Mouse (Mus musculus) kidney, postnatal 36 days (tissue): ENCODE results near the gene Cdc42ep3.

Source experiments
- DNase-seq, 2 experiments: peaks; one replicate each; pipeline ENCODE4 v3.0.0; 2021 to 2022; ENCODE audit warnings: mixed read lengths in 2 of 2

Cdc42ep3 gene

DNA sequence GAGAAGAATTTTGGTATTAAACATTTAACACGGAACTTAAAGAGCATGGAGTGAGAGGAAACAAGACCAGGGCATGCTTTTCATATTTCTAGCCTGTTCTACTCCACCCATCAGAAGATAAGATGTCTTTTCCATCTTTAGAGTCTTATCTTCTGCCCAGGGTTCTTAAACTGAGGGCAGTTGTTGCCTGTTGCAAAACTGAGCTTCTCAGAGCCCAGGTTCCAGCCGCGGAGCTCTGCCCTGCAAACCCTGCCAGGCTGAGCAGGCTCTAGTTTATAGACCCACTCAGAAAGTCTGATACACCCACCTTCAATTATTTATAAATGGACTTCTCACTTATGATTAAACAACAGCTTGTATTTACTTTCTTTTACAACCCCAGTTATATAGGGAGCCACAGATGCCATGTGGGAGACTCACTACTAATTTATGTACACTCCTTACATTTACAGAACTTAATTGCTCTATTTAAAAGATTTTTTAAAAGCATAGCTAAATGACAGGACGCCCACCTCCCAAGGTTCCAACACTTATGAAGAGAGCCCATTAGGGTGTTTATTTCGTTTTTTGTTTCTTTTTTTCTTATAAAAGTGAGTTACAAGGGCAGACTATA, 11.5 kb downstream of the Cdc42ep3 start:
- DNase-seq, result no peak

DNA sequence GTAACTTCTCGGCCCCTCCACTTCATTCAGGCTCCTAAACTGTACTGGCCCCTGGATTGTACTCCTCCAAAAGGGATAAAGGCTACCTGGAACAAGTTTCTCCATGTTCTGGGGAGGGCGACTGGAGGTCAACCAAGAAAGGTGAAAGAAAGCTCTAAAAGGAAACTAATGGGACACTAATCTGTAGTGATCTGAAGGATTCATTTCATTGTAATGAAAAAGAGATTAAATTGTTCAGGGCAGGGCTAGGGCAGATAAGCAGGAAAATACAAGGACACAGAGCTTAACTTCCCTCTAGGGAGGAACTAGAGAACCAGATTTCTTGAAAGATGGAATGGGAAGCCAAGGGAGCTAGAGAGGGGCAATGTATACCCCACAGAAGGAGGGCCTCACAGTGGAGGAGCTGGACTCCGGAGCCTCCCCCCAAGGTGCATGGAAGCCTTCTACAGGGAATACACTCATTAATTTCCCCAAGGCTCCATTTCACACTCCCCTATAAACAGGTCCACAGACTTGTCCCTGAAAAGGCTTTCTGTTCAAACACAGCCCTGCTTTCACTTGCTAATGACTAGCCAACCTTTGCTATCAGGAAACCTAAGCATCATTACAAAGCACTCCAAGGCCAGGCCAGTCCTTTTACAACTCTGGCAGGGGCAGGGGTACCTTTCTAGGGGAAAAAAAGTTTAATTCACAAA, 12.1 kb downstream of the Cdc42ep3 start:
- DNase-seq, result no peak

DNA sequence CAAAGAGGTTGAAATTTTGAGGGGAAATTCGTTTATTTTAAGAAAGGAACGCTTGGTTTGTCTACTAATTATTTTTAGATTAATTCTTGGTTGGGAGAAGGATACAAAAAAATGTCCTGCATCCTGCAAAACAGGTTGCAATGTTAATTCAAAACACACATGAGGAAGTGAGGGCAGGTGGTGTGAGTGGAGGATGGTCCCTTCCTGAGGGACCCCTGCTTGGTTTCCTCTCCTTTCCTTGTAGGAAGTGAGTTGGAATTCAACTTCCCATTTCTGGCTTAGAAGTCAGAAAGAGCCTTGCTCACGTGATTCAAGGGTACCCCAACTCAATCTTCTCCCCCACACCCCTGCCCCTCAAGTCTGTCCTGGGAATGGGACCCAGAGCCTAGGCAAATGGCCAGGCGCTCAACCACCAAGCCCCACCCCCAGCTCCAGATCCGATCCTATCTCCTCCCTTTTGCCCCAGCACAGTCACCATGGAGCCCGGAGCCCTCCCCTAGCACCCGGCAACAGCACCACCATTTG, 12.9 kb downstream of the Cdc42ep3 start:
- no peak for DNase-seq

DNA sequence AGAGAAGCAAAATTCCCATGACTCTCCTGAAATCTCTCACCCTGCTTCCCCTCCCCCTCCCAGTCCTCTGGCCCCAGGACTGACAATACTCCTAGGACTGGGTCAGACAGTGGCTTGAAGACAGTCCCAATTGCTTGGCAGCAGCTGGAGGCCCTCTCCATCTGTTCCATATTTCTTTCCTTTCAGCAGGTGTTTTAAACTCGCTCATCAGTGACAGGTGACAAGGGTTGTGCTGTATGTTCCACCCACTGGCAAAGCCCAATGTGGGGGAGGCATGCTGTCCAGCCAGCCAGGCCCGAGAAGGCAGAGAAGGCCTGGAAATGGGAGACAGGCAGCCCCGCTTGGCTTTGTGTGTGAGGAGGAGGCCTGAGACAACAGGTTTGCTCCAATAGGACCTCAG, 17.4 kb downstream of the Cdc42ep3 start:
- DNase-seq, result no peak

DNA sequence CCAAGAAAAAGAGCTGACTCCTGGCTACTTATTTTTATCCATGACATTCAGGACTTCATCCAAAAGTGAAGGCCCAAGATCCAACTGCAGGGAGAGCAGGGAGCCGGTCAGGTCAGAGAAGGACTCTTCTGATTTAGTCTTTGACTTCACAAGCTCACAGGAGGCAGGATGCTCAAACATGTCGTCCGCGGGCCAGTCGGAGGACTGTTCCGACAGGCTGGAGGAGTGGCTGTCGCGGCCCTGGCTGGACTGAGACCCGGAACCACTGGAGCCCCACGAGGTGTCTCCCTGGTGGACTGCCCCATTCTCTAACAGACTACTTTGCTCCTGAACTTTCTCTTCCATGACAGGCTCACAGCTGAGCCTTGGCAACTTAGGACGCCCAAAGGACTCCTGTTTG, 20.2 kb downstream of the Cdc42ep3 start:
- DNase-seq, result no peak

DNA sequence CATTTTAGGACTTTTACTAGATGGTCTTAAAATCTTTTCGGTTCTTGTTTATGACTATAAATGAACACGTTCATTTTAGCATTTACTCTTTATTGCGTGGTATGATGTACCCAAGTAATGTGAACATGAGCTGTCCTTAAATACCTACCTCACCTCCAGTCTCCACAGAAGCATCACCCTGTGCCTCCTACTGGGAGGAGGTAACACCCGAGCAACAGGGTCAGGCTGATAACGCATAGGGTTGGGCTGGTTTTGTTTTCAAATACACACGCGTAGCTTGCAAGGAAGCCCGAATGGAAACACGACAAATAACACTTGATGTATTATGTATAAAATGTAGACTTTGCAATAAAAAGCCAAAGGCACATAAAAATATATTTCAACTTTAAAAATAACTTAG, 21.2 kb downstream of the Cdc42ep3 start:
- DNase-seq, result no peak

DNA sequence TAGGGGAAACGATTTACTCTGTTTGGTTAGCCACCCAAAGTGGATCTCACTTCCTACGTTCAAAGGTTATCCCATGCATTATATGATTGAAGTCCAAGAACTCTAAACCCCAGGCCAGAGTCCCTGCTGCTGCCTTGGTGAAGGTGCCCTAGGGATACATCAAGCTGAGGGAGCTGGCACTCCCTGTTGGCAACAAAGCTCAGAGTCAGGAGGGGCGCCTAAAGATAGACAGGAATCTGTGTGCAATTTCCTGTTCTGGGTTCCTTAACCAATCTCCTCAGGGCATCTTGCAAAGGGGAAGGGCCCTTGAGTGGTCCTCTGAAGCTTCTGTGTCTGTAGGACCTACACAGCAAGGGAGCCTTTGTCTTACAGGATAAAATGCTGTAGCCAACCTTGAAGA, 22.0 kb downstream of the Cdc42ep3 start:
- DNase-seq, result no peak

DNA sequence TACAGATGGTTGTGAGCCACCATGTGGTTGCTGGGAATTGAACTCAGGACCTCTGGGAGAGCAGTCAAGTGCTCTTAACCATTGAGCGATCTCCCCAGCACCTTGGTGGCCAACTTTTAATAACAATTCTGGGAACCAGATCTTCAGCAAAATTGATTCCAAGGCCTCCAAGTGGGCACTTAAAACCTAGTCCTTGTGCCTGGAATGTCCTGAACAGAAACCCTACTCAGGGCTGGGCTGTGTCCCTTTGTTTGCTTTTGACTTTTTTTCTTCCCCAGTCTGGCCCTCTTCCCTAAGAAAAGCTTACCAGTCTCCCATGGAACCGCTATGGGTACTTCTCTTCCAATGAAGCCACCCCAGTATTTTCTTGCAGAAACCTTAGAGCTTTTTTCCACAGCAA, 24.5 kb downstream of the Cdc42ep3 start:
- DNase-seq, result no peak

DNA sequence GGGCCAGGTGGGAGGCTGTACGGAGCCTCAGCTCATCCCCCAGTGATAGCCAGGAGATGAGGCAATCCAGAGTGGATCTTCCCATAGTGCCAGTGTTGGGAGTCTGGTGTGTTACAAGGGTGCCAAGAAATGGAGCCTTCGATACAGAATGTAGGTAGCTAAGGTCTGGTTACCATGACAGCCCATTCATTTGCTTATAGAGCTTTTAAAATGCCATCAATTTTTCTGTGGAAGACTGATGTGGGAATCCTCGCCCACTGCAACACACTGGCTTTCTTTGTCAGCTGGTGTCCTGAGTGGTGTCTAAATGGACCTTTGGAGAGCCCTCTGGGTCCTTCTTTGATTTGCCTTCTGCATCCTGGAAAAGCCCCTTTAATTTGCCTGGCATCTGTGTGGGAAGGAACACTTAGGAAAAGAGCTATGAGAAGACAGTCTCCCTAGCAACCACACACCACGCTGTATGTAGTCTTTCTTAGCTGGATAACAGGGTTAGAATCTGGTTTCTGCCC, 28.0 kb downstream of the Cdc42ep3 start:
- DNase-seq, result no peak

DNA sequence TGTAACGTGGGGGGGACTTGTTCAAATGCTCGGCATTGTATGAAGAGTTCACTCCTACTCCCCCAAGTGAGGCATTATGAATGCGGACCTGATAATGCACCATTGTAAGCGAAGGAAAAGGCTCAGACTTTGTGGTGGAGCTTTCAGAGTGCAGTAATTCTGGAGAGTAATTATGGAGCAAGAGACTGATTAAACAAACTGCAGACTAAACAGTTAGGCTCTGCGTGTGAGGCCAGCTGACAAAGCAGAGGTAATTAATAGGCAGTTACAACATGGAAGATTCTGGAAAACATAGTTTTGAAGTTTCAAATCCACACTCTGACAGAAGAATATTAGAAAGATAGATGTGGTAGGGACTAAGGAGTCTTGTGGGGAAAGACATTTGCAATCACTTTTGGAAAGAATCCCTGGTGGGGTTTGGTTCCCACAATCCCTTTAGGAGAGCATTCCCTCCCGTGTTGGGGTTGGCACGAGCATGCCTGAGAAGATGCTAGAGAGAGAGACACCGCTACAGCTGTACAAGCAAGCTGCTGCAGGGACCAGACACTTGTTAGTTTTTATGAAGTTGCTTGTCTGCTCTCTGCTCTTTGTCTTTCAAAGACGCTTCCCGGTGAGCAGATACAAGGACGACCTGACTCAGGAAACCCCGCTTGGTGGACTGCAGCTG, 37.7 kb downstream of the Cdc42ep3 start:
- no peak for DNase-seq

DNA sequence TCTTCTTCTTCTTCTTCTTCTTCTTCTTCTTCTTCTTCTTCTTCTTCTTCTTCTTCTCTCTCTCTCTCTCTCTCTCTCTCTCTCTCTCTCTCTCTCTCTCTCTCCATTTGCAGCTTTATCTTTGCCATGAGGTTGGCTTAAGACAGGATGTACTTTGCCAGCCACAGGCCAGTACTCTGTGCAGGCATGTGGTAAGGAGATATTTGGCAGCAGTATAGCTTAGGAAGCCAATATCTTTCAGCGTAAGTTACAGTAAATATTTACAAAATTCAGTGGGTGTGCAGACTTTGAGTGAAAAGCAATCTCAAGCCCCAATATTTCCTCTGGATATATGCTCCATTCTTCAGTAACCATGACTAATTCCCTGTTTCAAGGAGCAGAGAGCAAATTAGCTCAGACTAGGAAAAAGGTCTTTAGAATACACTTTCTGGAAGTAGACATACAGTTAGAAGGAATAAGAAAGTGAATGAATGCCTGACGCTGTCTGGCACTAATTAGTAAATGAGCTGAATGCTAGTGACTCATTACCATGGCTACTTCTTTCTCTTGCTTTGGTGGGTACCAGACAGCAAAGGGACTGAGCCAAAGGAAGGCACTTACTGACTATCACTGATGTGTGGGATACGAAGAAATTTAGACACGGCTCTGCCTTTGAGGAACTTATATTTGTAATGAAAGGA, 39.3 kb downstream of the Cdc42ep3 start:
- no peak for DNase-seq

DNA sequence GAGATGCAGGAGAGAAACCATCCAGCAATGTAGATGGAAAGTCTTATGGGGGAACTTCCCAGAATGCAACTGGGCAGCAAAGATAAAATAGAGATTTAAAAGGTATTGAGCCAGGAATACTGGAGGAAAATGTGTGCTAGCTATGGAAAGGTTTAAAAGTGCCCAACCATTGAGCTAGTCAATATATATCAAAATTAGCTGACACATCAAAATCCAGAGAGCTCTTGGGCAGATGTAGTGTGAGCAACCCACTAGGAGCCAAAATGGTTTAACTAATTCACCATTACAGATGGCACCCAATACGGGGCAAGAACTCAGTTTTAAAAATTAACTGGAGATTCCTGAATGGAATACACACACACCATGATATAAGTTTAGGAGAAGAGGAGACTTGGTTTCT, 44.4 kb downstream of the Cdc42ep3 start:
- DNase-seq, result no peak

DNA sequence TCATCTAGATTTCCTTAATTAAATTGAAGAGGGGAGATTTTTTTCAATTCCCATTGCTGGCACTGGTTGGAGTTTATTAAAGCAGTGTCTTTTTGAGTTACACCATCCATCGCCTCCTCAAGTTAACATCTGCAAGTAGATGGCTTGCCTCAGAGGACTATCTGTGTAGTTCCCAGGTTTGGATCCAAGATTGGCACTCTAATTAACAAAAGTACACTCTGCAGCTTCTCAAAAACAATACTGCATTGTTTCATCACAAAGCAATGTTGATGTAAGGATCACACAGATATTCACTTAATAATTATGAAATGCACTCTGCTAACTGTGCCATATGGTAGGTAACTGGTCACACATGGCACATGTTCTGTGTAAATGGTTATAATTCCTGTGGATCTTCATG, 45.4 kb downstream of the Cdc42ep3 start:
- DNase-seq, result no peak

DNA sequence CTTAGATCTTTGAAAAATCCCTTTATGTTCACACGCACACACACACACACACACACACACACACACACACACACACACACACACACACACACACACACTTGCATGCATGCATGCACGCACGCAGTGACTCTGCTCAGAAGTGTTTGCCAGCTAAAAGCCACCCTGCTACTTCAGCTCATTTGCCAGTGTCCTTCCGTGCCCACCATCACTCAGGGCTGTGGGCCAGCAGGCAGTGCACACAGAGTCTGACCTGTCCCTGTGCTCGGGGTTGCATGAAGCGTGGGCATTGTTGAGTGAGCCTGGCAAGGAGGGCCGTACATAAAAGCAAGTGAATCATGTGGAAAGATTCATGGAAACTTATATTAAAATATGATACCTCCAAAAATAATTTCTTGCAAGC, 49.2 kb downstream of the Cdc42ep3 start:
- no peak for DNase-seq

DNA sequence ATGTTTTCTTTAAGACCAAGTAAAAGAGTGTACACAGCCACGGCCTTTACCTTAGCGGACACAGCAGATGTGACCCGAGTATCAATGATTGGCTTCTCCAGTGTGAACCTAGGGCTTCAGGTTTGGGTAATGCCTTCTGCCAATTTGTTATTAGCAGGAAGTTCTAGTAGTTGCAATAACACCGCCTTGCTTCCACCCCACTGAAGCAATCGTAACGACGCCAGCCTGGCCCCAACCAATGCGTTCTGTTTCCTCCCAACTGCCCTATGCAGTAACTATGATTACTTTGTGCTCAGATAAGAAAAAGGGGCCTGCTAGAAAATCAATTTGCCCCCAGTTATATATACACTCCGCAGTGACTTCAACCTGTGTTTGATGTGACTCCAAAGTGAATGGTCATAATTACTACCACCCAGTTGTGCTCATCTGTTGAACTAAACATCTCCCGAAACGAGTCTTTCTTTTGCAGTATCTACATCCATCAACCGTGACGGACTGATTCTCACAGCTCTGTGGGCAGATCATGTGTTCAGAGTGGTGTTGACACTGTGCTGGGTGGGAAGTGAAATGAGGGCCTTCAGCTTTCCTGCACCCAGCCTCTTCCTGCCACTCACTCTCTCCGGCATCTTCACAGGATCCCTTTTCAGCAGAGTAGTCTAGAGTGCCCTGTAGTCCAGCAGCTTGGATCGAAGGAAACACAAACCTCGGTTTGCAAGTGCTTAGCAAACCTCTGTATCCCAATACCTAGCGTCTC, 51.0 kb downstream of the Cdc42ep3 start:
- DNase-seq, result no peak

DNA sequence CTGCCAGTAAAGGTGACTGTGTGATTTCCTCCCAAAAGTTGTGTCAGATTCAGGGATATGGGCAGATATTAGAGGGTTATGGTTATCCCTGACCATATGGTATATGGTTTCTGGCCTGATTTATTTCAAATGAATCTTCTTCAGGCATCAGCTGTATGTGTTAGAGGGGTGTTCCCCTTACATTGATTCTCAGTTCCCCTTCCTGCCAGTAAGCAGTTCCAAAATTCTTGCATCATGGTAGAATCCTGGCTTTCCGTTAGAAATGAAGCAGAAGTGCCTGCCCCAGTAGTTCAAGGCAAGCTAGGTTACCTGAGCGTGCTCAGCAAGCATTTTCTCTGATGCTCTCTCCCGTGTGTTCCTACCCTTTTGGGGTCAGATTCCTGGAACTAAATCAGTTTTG, 51.7 kb downstream of the Cdc42ep3 start:
- no peak for DNase-seq

DNA sequence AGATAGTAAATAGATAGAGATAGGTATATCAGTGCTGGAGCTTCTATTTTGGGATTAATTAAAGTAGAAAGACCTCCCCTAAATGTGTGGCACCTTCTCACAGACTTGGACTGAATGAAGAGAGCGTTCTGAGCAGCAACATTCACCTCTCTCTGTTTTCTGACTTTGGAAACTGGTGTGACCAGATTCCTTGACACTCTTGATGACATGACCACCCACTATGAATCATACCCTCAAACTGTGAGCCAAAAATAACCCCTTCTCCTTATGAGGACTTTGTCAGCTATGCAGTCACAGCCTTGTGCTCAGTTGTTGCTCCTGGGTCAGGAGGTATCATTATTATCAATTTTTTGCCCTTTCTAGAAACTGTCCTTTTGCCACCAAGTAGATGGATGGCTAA, 55.0 kb downstream of the Cdc42ep3 start:
- no peak for DNase-seq

DNA sequence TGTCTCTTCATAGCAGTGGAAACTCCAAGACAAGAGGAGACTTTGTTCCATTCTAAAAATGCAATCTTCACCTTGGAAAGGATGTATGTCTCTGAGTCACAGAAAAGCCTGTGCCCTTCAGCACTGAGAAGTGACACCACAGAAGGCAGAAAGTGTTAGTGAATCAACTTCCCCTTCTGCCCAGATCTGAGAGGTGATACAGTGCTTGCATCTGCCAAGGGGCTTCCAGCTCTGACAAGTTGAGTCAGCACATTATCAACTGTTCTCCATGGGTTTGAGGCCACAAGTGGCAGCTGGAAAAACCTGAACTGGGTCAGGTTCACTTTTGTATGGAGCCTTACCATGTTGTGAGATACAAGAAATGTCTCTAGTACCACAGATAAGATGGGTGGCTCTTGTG, 55.9 kb downstream of the Cdc42ep3 start:
- DNase-seq, result no peak

DNA sequence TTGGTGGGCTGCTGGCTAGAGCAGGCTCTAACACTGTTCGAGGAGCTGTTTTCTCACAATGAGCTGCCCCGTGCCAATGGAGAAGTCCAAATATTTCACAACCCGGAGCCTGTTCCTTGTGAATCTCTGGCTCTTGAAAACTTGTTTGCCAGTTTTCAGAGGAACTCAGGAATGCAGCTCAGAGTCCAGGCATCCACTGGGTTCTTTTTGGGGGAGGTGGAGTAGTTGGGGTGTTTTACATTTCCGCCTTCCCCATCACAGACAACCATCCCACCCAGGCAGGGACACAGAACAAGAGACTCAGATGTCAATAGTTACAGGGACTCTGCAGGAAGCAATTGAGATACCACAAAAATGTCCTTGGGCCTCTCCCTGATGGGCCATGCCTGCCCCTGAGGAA, 59.0 kb downstream of the Cdc42ep3 start:
- no peak for DNase-seq

DNA sequence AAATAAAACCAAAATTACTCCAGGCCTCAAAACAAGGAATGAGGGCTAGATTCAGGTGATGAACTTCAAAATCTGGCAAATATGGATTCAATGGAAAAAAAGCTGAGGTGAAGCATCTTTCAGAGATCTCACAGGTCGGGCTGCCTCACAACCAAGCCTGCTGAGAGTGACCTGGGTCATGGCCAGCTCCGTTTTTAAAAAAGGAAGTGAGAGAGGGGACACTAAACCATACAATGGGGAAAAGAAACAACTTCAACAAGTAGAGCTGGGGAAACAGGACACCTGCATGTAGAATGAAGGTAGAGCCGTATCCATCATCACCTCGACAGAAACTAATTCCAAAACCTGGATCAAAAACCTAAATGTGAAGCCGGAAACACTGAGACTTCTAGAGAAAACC, 63.2 kb downstream of the Cdc42ep3 start:
- DNase-seq, result no peak

DNA sequence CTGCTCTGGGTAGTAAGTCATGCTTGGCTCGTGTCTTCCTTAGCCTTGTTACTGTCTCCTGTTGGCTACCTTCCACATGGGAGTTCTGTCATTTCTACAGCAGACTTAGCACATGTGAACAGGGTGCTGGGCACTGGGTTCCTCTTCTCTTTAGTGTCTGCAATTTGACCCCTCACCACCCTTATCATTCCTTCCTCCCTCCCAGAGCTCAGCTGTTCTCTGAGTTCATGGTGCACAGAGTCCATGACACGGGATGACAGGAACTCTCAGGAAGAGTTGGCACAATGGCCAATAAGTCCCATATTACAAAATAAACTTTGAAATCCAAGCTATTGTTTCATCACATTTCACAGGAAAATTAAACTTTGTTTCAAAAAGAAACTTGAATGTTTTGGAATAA, 64.2 kb downstream of the Cdc42ep3 start:
- no peak for DNase-seq

DNA sequence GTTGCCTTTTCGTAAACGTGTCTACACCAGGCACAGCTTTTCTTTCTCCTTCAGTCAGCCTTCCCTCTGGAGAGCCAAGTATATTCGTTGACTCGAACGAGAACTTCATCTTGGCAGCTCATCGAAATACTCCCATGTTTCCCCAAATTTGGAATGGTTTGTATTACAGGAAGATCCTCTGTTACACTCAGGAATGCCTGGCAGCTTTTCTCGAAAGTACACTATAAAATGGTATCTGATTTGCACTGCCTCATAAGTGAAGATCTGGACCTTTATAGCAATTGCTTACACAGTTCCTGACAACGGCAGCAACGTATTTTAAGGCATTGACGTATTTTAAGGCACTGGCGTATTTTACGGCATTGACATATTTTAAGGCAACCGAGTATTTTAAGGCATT, 67.6 kb downstream of the Cdc42ep3 start:
- no peak for DNase-seq
